Mouse (Mus musculus) fat pad, adult 2 months (tissue): Measurements from ENCODE around the gene Gm498.

Experiments used
- DNase-seq: peaks from one replicate; pipeline ENCODE4 v3.0.0-alpha.2; 2011; ENCODE audit warnings: low read depth, low spot score; ENCODE audit errors: extremely low read depth

Gm498 gene

GRCm38 (mm10) chr7:143891146-143891545 is 24.5 kb downstream of the Gm498 start:
- DNase-seq = no peak

DNA sequence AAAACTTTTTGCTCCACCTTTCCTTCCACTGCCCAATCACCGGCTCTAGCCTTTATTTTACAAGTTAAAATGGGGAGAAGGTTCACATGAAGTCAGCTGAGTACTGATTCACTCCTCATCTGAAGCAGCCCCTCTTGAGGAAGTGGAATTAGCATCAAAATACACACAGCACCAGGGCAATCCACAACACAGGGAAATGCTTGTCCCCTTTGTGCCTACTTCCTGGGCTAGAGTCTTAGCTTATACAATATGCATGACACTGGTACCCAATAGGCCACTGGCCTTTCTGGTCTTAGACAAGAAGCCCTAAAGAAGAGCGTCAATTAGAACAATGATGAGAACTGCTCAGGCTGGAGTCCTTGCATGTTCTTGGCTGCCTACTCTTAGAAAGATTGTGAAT is 25.7 kb downstream of the Gm498 start:
- DNase-seq = no peak

- DNase-seq = no peak
Observed at GRCm38 (mm10) chr7:143900667-143901066, 34.0 kb downstream of the Gm498 start.

DNA sequence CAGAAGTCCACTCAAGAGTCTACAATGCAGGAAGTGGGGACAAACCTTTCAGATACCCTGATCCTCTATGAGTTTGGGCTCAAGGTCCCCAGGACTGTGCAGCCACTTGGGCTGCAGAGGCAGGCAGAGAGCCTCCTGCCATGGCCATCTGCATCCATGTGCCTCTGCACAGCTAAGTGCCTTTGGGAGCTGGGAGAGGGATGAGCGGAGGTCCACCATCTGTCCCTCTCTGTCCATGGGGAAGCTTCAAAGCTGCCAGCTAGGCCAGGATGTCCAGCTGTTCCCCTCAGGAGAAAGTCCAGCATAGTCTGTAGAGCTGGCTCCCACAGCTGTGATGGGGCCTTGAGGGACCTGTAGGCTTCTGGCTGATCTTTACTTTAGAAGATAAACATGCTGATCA is 38.5 kb downstream of the Gm498 start:
- no peak for DNase-seq

- no peak for DNase-seq
Observed at GRCm38 (mm10) chr7:143905606-143906005, 39.0 kb downstream of the Gm498 start.

GRCm38 (mm10) chr7:143913611-143914010 is 47.0 kb downstream of the Gm498 start:
- DNase-seq = no peak

DNA sequence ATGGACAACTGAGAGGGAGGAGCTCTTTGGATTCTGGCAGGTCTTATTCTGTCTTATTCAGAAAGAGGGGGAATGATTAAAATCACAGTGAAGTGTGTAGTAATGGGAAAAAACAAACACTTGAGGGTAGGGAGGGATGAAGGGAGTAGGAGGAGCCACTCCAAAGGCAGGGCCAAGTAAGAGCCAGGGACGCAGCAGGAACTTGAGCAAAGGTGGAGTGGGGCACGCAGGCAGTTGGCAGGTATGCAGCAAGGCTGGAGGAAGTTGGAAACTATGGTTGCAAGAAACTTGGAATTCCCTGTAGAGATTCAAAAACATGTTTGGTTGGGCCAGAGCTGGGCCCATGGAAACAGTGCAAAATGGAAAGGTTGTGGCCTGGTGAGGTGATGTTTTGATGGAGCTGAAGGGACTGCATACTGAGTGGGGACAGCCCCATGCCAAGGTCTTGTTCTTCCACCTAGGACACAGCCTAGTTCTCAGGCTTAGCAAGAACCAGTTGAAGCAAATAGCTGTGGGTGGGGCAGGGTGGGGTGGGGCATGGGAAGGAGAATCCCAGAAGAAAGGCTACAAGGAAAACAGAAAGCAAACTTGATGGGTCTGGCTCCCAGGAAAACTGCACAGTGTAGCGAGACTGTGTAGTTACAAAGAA is 52.5 kb downstream of the Gm498 start:
- no peak for DNase-seq

GRCm38 (mm10) chr7:143929899-143930298 is 63.3 kb downstream of the Gm498 start:
- no peak for DNase-seq

DNA sequence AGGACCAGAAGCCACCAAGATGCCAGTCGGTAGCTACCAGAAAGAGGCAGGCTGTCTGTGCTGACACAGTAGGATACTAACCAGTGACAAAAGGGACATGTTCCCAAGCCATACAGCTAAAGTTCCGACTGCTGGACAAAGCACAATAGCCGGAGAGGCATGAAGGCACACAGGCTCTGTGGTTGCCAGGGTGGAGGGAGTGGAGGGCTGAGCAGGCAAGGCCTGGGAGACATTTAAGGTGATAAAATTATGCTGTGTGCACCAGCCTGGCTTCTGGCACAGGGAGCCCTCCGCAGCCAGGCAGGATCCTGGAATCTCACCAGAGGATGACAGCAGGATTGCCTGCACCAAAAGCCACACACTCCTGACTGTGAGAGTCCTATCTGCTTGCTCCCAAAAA is 72.0 kb downstream of the Gm498 start:
- no peak for DNase-seq

GRCm38 (mm10) chr7:143939476-143939875 is 72.8 kb downstream of the Gm498 start:
- DNase-seq = no peak

DNA sequence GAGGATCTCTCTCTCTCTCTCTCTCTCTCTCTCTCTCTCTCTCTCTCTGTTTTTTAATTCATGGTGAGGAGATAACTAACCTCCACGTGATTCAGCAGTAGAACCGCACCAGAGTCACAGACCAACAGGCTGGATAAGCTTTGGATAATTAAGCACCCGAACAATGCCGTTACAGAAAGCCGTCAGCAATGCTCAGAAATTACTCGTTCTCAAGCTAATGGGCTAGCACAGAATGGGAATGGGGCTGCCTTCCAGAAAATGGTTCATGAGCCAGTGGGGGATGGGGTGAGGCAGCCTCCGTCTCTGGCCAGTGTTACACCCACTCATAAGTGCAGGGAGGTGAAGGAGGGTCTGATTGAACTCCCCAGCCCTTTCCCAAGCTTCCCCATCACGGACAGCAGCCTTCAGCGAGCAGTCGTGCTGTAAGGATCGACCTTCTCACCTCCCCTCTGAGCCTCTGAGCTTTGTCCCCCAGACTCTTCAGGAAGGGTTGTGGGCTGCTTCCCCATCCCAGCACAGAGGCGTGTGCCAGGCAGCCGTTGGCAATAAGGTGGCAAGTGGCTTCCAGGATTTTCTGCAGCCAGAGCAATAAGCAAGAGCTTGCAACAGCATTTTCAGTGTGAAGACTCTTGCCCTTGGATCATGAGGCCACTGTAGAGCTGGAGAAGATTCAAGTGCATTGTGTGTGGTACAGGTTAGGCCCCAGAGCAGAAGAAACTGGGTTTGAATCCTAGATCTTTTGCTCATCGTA is 76.5 kb downstream of the Gm498 start:
- DNase-seq = no peak

DNA sequence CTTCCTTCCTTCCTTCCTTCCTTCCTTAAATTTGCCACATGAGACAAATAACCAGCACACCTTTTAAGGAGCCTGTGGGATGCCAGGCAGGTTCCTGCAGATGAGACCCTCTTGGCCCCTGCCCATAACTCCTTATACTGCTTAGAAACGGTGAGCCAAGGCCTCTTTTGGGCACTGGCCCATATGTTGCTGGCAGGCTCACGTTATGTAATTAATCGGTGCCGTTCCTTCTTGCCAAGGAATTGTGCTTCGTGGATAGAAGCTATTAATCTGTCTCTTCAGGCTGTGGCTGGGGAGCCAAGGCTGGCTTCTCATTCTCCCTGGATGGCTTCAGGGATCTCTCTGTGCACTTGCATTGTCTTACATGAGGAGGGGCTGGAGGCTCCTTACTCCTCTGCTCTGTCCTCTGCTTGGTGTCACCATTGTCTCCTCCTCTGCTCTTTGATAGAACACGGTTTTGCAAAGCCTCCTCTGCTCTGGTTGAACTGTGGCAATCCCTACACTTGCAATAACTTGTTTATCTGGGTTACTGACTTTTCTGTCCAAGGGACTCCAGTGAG is 77.9 kb downstream of the Gm498 start:
- peak; percentile 76 for DNase-seq
